Mouse (Mus musculus) left cerebral cortex, postnatal 4 days (tissue): ENCODE results near the gene Afap1l2. TPM values are rescaled to one million over a fixed set of nuclear protein-coding genes. Genes with fewer than 3 reads are reported as not detected.
A peak's percentile ranks its signal among the peaks of the same experiment; 100 is the strongest.

Experiments
- DNase-seq: peaks from one replicate; pipeline ENCODE4 v3.0.0-alpha.2; 2022
- intact Hi-C: fragments of 180-260 bp; cut with DNase I; formaldehyde crosslinking; loops from one replicate; pipeline ENCODE4 v1.15.1; 2025
- total RNA-seq, 2 experiments: library from RNA; stranded (reverse); gene quantifications; 2 replicates each; pipeline ENCODE4 v1.2.3; 2021

Afap1l2 gene
- total RNA-seq, 2 experiments from 2014 or later = 13.6 TPM

DNA sequence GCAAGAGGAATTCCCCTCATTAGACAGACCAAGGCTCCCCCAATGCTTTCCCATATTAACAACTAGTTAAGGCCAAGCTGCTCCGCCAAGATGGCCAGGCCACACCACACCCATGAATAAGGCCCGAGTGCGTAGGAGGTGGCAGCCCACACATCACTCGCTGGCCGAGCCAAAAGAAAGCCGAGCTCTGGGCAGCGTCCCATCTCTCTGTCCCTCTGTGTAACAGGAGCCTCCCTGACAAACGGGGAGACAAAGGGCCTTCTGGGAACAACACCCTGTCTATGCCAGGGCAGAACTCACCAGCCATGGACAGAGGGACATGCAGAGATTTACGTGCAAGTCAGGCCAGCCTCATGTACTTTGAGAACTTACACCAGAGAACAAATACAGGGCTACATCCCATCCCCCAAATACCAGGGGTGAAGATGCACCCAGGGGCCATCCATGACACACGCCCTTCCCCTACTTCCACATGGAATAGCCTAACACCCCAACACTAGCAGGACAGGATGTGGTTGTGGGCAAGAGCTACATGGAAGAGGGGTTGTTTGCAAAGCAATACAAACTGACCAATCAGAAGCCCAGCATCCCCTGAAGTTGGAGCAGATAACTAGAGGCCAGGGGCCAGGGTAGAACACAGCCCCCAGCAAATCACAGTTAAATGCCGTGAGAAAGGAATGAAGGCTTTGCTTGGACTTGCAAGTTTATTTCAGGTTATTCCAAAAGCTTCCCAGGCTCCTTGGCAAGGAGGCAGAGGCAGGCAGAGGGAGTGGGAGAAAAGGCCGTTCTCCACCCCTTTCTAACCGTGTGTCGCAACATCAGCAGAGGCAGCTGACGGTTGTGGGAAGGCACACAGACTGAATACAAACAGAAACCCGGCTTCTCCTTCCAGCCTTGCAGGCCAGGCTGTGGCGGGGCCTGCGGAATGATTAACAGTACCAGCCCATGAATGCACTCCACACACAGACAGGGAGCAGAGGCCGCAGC, 30.8 kb downstream of the Afap1l2 start:
- peak; percentile 60 for DNase-seq
- intact Hi-C loops = no loop called here

GRCm38 (mm10) chr19:56976515-56976914, 31.5 kb downstream of the Afap1l2 start:
- intact Hi-C loops = no loop called here
- no peak for DNase-seq

DNA sequence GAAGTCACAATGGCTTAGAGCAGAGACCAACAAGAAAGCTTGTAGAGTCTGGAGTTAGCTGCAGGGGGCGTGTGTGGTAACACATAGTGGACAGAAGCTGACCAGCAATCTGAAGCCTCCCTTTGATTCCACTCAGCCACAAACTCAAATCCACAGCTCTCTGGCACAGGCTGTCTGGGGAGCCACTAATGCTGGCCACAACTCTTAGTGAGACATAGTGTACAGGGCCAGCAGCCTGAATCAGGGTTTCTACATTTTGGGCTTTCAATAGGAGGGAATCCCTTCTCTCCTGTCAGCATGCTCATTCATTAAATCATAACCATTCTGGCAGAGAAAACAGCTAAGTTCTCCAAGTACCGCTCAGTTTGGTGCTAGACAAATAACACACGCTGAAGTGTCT, 32.5 kb downstream of the Afap1l2 start:
- intact Hi-C loops = no loop called here

DNA sequence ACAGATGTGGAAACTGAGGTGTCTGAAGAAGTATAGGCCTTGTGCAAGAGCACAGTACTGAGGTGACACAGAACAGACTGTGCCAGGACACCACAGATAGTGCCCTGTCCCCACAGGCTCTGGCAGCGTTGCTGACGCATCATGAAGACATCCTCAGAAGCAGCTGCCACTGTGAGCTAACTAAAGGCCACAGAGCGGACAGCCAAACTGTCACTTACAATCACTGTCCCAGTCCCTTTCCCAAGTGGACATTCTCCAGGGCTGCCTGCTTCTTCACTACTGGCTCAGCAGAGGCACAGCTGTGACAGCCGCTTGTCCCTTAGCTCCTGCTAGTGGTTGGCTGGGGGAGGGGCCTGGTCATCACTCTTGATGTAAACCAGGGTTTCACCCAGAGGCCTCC, 33.9 kb downstream of the Afap1l2 start:
- intact Hi-C loops = no loop called here
- peak; percentile 38 for DNase-seq

More for the DNA sequence above, 32.5 kb downstream of the Afap1l2 start:
- DNase-seq = no peak

- DNase-seq = no peak
- intact Hi-C loops = no loop called here
These were observed 35.3 kb downstream of the Afap1l2 start for GRCm38 (mm10) chr19:56972768-56973167.

DNA sequence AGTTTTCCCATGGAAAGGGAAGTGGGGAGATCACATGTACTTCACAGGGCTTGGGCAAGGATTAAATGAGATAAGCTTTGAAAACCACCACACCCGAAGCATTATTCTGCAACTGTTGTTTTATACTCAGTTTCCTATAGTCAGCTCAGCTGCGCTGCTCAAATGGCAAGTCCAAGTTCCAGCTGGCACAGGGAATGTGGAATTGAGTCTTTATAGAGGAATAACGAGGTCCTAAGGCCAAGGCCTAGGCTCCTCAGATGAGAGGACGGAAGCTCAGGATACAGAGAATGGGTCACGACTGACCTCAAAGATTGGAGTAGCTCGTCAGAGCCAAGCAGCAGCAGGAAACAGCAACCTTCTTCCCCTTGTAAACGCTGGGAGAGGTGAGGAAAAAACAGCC, 36.7 kb downstream of the Afap1l2 start:
- DNase-seq = no peak
- intact Hi-C loops = no loop called here

- intact Hi-C loops = no loop called here
- DNase-seq = no peak
These were observed 44.2 kb downstream of the Afap1l2 start for GRCm38 (mm10) chr19:56963876-56964275.

- intact Hi-C loops = no loop called here
- DNase-seq = no peak
These were observed 48.4 kb downstream of the Afap1l2 start for GRCm38 (mm10) chr19:56959601-56960000.

DNA sequence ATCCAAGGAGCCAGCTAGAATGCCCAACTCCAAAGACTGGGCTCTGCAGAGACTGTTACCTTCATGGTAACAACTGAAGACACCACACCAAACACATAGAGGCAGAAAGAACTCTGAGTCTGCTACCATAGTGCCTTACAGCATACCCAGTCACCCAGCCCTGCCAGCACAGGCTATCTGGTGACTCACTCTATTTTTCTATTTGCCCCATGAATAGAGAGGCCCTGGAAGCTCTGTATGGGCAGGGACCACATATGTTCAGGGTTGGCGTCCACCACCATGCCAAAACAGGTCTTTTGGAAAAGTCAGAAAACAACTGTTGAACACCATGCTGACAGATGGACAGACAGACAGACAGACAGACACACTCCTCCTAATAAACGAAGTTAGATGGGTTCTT, 49.0 kb downstream of the Afap1l2 start:
- intact Hi-C loops = no loop called here
- DNase-seq = no peak

DNA sequence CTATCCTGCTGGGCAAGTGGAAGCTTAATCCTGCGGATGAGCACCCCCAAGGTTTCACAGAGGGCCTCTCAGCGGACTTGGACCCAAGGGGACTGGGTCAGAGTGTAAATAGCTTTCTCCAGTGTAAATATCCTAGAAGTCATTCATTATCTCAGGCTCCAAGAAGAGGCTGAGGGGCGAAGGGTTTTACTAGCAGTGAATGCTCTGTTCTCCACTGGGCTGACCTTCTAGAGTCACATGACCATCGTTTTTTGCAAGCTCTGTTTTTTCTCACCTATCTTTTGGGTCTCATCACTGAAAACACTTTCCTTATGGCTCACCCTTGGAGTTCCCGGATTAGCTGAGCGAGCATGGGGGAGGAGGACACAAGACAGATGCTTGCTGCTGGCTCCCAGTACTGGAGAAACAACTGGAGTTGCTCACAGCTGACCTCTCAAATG, 49.4 kb downstream of the Afap1l2 start:
- DNase-seq = no peak
- intact Hi-C loops = no loop called here

GRCm38 (mm10) chr19:56958011-56958410, 50.0 kb downstream of the Afap1l2 start:
- no peak for DNase-seq
- intact Hi-C loops = no loop called here

GRCm38 (mm10) chr19:56955568-56956513, 52.2 kb downstream of the Afap1l2 start:
- no peak for DNase-seq
- intact Hi-C loops = no loop called here

DNA sequence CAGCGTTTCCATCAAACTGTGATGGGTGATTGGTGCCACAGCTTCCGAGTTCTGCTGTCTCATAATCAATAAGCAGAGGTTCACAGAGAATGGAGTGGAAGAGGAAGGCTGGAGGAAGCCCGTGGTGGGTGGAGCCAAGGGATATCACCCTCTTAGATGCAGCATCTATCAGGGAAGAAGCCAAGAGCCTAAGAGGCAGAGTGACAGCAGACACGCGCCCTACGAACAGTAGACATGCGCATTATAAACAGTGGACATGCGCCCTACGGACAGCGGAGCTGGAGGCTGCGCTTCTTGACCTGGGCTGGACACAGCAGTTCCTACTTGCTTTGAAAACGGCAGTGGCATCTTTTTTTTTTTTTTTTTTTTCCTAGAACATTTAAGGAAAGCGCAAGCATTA, 53.2 kb downstream of the Afap1l2 start:
- DNase-seq = no peak
- intact Hi-C loops = no loop called here

DNA sequence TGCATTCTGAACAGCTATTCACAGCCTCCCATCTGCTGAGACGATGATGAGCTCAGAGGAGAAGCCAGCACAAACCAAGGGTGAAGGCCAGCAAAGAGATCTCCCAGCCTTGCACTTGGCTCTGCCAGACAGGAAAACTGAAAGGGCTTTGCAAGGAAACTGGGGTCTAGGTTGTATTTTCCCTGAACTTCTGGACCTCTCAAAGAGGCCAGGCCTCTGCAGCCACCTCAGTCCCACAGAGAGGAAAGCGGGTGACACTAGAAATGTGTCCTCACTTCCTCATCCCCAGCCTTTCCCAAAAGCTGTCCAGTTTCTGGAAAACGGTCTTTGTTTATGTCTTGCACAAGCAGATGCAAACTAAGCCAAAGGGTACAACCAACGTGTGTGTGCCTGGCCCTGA, 54.2 kb downstream of the Afap1l2 start:
- intact Hi-C loops = no loop called here
- DNase-seq = no peak

- intact Hi-C loops = no loop called here
- DNase-seq = peak; percentile 23
These were observed 57.2 kb downstream of the Afap1l2 start for GRCm38 (mm10) chr19:56950818-56951217.

DNA sequence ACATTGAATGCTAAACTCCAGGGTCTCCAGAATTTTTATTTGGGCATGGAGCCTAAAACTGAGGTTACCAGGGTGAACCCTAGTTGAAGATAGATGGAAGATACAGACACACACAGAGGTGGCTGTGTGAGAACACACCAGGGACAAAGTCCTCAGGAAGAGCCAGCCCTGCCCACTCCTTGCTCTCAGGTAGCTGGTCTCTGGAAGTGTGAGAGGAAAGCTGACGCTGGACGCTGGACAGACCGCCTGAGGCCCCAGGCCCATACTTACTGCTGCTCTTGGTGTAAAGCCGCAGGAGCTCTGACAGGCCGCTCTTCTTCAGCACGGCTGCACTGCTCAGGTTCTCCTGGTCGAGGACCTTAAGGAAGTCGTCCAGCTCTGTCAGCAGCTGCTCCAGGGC, 58.2 kb downstream of the Afap1l2 start:
- no peak for DNase-seq
- intact Hi-C loops = no loop called here

DNA sequence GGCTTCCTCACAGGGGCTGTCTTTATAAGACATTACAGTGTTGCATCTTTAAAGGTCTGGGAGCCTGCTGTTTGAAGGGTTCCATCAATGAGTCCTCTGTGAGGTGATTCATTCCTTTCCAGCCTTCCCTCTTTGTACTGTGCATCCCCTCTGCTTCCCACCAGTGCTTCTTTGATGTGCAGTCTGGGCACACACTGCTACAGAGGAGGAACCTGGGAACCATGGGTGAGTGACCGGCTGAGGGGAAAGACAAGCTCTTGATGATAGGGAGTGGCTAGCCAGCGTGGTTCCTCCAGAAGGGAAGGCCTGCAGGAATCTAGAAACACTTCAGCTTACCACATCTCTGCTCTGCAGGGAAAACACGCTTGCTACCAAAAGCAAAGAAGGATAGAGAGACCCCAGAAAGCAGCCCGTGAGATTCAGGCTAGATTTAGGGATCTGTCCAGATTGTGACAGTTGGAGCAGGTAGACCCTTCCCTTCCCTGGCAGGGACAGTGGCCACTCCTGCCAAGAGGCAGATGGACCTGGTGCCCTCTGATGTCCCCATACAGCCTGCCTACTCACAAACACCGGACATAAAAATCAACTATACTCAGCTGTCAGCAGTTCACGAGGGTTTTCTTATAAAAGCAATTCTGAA, 59.9 kb downstream of the Afap1l2 start:
- intact Hi-C loops = no loop called here
- peak; percentile 66 for DNase-seq

DNA sequence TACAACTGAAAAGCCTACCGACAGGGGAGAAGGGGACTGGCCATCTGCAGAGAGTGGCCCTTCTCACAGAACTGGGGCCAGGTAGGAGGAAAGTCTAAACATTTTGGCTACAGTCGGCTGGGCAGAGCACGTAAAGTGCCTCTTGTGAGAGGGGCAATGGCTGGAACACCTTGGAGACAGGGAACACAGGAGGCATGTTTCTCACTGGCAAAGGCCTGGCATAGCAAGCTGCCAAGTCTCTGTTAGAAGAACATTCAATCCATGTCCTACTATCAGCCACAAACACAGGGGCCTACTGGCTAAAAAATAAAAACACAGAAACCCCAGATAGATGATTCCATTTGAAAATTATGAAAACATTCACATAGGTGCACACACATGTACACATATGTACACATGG, 61.3 kb downstream of the Afap1l2 start:
- DNase-seq = no peak
- intact Hi-C loops = no loop called here

DNA sequence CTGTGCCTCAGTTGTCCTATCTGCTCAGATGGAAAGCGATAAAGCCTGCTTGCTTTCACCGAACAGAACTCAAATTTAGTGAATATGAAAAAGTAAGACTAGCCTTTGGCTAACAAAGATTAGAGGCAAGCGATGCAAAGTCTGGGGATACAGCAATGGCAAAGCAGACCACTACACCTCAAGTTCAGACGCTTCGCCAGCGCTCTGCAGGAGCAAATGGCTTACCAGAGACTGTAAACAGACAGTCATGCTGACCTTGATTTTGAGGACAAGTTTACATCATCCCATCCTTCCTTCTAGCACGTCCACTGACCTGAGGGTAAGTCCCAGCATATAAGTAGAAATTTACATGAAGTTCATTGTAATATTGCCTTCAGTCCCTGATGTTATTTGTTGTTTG, 61.8 kb downstream of the Afap1l2 start:
- no peak for DNase-seq
- intact Hi-C loops = no loop called here

DNA sequence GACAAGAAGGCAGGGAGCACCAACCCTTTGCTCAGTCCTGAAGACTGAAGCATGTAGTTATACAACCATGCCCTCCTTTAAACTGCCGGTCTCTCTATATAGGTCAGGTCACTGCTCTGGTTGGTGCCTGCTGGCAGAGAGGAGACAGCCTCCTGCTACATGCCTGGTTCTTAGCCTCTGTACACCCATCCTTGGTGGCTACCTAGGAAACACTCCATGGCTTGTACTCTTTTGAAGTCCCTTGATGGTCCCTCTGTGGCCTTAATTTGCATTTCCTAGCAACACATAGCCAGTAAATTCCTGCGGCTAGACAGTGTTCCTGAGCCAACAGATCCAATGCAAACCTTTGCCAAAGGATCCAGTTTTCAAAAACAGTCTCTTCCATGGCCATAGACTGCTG, 62.4 kb downstream of the Afap1l2 start:
- intact Hi-C loops = no loop called here
- no peak for DNase-seq

DNA sequence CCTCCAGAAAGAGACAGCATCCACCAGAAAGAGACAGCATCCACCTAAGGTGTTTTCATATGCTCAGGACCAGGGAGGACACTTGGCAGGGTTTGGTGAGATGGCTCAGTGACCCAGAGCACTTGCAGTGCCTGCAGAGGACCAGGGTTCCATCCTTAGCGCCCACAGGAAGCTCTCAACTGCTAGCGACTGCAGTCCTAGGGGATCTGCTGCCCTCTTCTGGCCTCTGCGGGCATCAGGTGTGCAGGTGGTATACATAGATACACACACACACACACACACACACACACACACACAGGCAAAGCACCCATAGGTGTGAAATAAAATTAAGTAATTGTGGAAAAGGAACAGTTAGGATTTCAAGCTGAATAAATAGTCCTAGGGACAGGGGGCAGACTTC, 63.2 kb downstream of the Afap1l2 start:
- DNase-seq = no peak
- intact Hi-C loops = no loop called here
